Mouse (Mus musculus): Measurements from ENCODE around the gene Rab36.

Gene Rab36

GRCm38 (mm10) chr10:75070281-75070976 lies 33.6 kb downstream of the Rab36 start:
- peak; percentile 44 for DNase-seq (ENCODE audit: low read depth)

GRCm38 (mm10) chr10:75075665-75076064 lies 38.8 kb downstream of the Rab36 start:
- no peak for DNase-seq (ENCODE audit: low read depth)

- DNase-seq (ENCODE audit: low read depth), result no peak
These were observed 41.6 kb downstream of the Rab36 start for GRCm38 (mm10) chr10:75078174-75079128.

- no peak for DNase-seq (ENCODE audit: low read depth)
These were observed 48.5 kb downstream of the Rab36 start for GRCm38 (mm10) chr10:75085330-75085729.

DNA sequence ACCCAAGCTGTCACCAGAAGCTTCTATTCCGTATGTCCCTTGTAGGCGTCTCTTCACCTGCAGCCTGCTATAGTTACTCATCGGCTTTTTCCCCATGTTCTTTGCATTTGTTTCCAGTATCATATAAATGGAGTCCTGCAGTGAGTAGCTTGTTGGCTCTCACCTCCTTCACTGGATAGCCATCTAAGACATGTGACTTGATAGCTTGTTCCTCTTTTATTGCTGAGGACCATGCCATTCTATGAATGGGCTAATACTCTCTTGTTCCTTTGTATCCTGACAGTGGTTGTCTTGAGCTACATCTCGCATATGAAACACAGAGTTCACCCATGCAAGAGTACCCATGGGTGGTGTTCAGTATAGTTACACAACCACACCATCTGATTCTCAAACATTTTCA lies 51.6 kb downstream of the Rab36 start:
- DNase-seq (ENCODE audit: low read depth), result no peak

GRCm38 (mm10) chr10:75091478-75092152 lies 54.8 kb downstream of the Rab36 start:
- peak; percentile 81 for DNase-seq (ENCODE audit: low read depth)

GRCm38 (mm10) chr10:75093252-75093987 lies 56.6 kb downstream of the Rab36 start:
- no peak for DNase-seq (ENCODE audit: low read depth)

GRCm38 (mm10) chr10:75094338-75094737 lies 57.5 kb downstream of the Rab36 start:
- no peak for DNase-seq (ENCODE audit: low read depth)

GRCm38 (mm10) chr10:75095216-75095615 lies 58.4 kb downstream of the Rab36 start:
- no peak for DNase-seq (ENCODE audit: low read depth)

GRCm38 (mm10) chr10:75098446-75099183 lies 61.8 kb downstream of the Rab36 start:
- no peak for DNase-seq (ENCODE audit: low read depth)

GRCm38 (mm10) chr10:75100298-75100697 lies 63.4 kb downstream of the Rab36 start:
- no peak for DNase-seq (ENCODE audit: low read depth)

GRCm38 (mm10) chr10:75103502-75103901 lies 66.6 kb downstream of the Rab36 start:
- DNase-seq (ENCODE audit: low read depth), result no peak
